Mouse (Mus musculus) gonadal fat pad, adult 2 months (tissue): Measurements from ENCODE around the gene Ror2. TPM values are rescaled to one million over a fixed set of nuclear protein-coding genes. Genes with fewer than 3 reads are reported as not detected.

ENCODE experiments used
- DNase-seq: peaks from one replicate; pipeline ENCODE4 v3.0.0-alpha.2; 2012; ENCODE audit warnings: low read depth
- polyA plus RNA-seq: library from polyadenylated mRNA; depleted of rRNA; stranded (reverse); fragments of >200 nt; gene quantifications from 2 replicates; pipeline ENCODE4 v1.2.3, GENCODE M21; 2012; rRNA removed

The Ror2 gene
- polyA plus RNA-seq, 1 experiment, result 1.8 TPM

DNA sequence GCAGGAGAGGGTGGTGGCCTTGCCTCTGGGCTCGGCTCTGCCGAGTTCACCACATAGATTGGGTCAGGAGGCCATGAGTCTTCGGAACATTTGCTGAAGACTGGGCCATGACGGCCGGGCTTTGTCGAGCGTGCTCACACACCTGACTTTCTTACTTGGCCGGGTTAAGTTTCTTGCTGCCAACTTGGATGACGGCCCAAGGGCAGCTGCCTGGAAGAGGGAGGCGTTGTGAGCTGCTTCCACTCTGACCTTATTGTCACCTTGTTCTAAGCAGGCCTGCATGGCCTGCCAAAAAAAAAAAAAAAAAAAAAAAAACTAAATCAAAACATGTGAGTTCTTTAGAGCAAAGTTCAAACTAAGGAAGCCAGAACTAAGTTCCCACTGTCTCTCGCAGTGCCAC is 218.0 kb downstream of the Ror2 start:
- no peak for DNase-seq

GRCm38 (mm10) chr13:53065122-53065521 is 220.8 kb downstream of the Ror2 start:
- no peak for DNase-seq

DNA sequence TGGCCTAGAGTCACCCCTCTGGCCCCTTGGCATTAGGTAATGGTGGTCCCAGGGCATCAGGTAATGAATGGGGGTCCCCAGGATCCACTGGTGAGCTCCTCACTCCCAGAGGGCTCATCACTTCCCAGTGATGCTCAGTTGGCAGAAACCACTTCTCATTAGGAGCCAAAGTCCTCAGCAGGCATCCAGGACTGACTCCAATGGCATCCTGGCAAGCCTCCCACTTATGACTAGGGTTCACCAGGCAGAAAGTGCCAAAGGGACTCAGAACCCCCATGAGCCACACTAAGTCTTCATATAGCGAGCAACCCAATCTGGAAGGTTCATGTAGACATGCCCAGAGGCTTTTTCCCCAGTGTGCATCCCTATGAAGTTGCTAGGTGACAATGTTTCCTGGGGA is 221.2 kb downstream of the Ror2 start:
- DNase-seq, result no peak

Other genes with a start within 250 kb of the Ror2 start
- gene Sptlc1, start 91.3 kb upstream of the Ror2 start, polyA plus RNA-seq, result 22.6 and 23.8 TPM in 2 replicates
- gene Msx2, start 186.9 kb upstream of the Ror2 start, polyA plus RNA-seq, result 0.22 and 0.30 TPM in 2 replicates